Mouse (Mus musculus) hindbrain, embryonic 15.5 days (tissue): ENCODE measurements around the gene Glp1r. TPM values are rescaled to one million over a fixed set of nuclear protein-coding genes. Genes with fewer than 3 reads are reported as not detected.

Source experiments
- ATAC-seq: fragments of 200-750 bp; cut with Nextera tagmentation; 2 replicates; pipeline ENCODE4 v1.8.0; 2017; ENCODE audit warnings: low read depth, moderate number of reproducible peaks, moderate TSS enrichment; ENCODE audit not compliant: low FRiP score
- H3K27ac ChIP-seq: fragments of 300-500 bp; sonication (generic); replicated peaks from 2 replicates; pipeline ENCODE4 v1.5.1; 2015; ENCODE audit warnings: mild to moderate bottlenecking, inconsistent platforms
- H3K27me3 ChIP-seq: fragments of 300-500 bp; sonication (generic); 2 replicates; pipeline ENCODE4 v1.6.1; 2015; ENCODE audit warnings: control low read depth, inconsistent platforms
- H3K36me3 ChIP-seq: fragments of 300-500 bp; sonication (generic); 2 replicates; pipeline ENCODE4 v1.6.1; 2015; ENCODE audit warnings: control low read depth, inconsistent platforms
- H3K4me1 ChIP-seq: fragments of 300-500 bp; sonication (generic); replicated peaks from 2 replicates; pipeline ENCODE4 v1.6.1; 2015; ENCODE audit warnings: control low read depth, inconsistent platforms
- H3K4me2 ChIP-seq: fragments of 300-500 bp; sonication (generic); 2 replicates; pipeline ENCODE4 v1.6.1; 2015; ENCODE audit warnings: moderate library complexity, mild to moderate bottlenecking, inconsistent platforms
- H3K4me3 ChIP-seq: fragments of 300-500 bp; sonication (generic); 2 replicates; pipeline ENCODE4 v1.5.1; 2015; ENCODE audit warnings: mild to moderate bottlenecking, inconsistent platforms
- H3K9ac ChIP-seq: fragments of 300-500 bp; sonication (generic); 2 replicates; pipeline ENCODE4 v1.6.1; 2015; ENCODE audit warnings: inconsistent platforms
- H3K9me3 ChIP-seq: fragments of 300-500 bp; sonication (generic); 2 replicates; pipeline ENCODE4 v1.6.1; 2016; ENCODE audit warnings: control low read depth, inconsistent platforms
- WGBS: fragments of 180-500 bp; shearing (Covaris S2); methylation state at CpG from one replicate; pipeline ENCODE4 v1.1.7; 2015; 5-methylcytosine and 5-hydroxymethylcytosine counted together
- microRNA-seq: library from miRNA; unstranded; fragments of <30 nt; microRNA quantifications from one replicate; pipeline ENCODE4, GENCODE M21; 2016
- polyA plus RNA-seq: library from polyadenylated mRNA; unstranded; fragments of >200 nt; fragmentation: Nextera tagmentation; extraction: Ambion mirVana; gene quantifications from 2 replicates; pipeline ENCODE4 v1.2.1, GENCODE M21; 2015

Gene Glp1r
- polyA plus RNA-seq, 1 experiment from 2014 or later, result 0.95 TPM

GRCm38 (mm10) chr17:30971877-30972276 is 70.3 kb downstream of the Glp1r start:
- Histone ChIP-seq H3K36me3 (no peaks in the 10 kb centered on the region), H3K4me1 (no peaks in the 10 kb centered on the region), H3K27me3 (no peaks in the 10 kb centered on the region), H3K4me3 (no peak overlapping the region), H3K9me3 (no peaks in the 10 kb centered on the region), H3K9ac (no peak overlapping the region), H3K4me2 (no peak overlapping the region), H3K27ac (no peak overlapping the region)
- 91% methylated on average over 7 of the region's 7 CpGs for WGBS
- no peak for ATAC-seq

- Histone ChIP-seq H3K9ac (no peak overlapping the region), H3K4me2 (no peak overlapping the region), H3K27ac (no peak overlapping the region), H3K4me1 (no peaks in the 10 kb centered on the region), H3K27me3 (no peaks in the 10 kb centered on the region), H3K9me3 (no peaks in the 10 kb centered on the region), H3K4me3 (no peak overlapping the region), H3K36me3 (no peaks in the 10 kb centered on the region)
- 70% methylated on average over 6 of the region's 6 CpGs for WGBS
- ATAC-seq, result no peak
These were observed 71.7 kb downstream of the Glp1r start for GRCm38 (mm10) chr17:30973332-30973731.

DNA sequence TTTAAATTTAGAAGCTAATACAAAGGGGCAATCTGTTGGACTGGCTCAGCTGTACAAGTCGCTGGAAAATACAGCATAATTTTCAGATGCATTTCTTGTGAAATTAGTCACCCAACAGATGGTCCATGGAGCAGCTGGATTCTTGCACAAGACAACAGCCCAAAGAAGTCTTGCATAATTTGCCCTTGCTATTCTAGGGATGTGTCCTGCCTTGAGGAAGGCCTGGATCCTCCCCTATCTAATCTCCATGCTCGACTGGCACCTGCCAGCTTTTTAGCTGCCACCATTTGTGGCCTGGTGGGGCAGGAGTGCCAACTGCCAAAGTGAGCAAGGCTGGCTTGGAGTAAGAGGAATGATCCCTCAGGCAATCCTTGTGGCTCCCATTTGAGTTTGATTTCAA is 75.7 kb downstream of the Glp1r start:
- no peaks in the 10 kb centered on the region for H3K36me3 ChIP-seq
- no peaks in the 10 kb centered on the region for H3K9me3 ChIP-seq
- H3K4me1 ChIP-seq, result no peaks in the 10 kb centered on the region
- WGBS, result 59% methylated on average over 2 of the region's 2 CpGs
- no peak overlapping the region for H3K4me2 ChIP-seq
- H3K9ac ChIP-seq, result no peak overlapping the region
- no peak overlapping the region for H3K4me3 ChIP-seq
- ATAC-seq, result no peak
- no peaks in the 10 kb centered on the region for H3K27me3 ChIP-seq
- H3K27ac ChIP-seq, result no peak overlapping the region

DNA sequence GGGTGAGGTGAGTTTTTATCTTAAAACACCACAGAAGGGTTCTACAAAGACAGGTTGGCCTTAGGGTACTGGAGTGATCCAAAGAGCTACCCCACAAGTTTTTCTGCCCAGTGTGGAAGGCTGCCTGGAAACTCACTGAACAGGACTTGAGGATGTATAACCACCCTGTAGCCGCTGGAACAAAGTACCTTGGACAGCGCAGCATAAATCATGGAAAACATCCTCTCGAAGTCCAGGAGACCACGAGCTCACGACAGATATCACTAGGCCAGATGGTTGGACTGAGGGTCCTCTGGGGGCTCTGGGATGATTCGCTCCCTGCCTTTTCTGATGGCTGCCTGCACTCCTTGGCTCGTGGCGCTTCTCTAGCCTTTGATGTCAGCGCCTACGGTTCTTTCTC is 76.9 kb downstream of the Glp1r start:
- Histone ChIP-seq H3K9me3 (no peaks in the 10 kb centered on the region), H3K27me3 (no peaks in the 10 kb centered on the region), H3K9ac (no peak overlapping the region), H3K4me3 (no peak overlapping the region), H3K36me3 (no peaks in the 10 kb centered on the region), H3K27ac (no peak overlapping the region), H3K4me1 (no peaks in the 10 kb centered on the region), H3K4me2 (no peak overlapping the region)
- ATAC-seq, result no peak
- WGBS, result 75% methylated on average over 10 of the region's 10 CpGs

- WGBS, result 72% methylated on average over 4 of the region's 4 CpGs
- Histone ChIP-seq H3K27me3 (no peaks in the 10 kb centered on the region), H3K9ac (no peak overlapping the region), H3K4me2 (no peak overlapping the region), H3K4me3 (no peak overlapping the region), H3K36me3 (no peaks in the 10 kb centered on the region), H3K9me3 (no peaks in the 10 kb centered on the region), H3K4me1 (no peaks in the 10 kb centered on the region), H3K27ac (no peak overlapping the region)
- no peak for ATAC-seq
These were observed 81.9 kb downstream of the Glp1r start for GRCm38 (mm10) chr17:30983521-30983920.

- no peak for ATAC-seq
- H3K4me1 ChIP-seq, result no peaks in the 10 kb centered on the region
- no peaks in the 10 kb centered on the region for H3K27me3 ChIP-seq
- H3K4me3 ChIP-seq, result no peak overlapping the region
- H3K9ac ChIP-seq, result no peak overlapping the region
- no peaks in the 10 kb centered on the region for H3K9me3 ChIP-seq
- 80% methylated on average over 10 of the region's 10 CpGs for WGBS
- no peak overlapping the region for H3K27ac ChIP-seq
- no peak overlapping the region for H3K4me2 ChIP-seq
- no peaks in the 10 kb centered on the region for H3K36me3 ChIP-seq
These were observed 88.6 kb downstream of the Glp1r start for GRCm38 (mm10) chr17:30990254-30990653.

Small RNA genes lying within 50 kb of the gene (microRNA-seq; reads per million reads assigned to microRNA genes)
- gene Gm24026, result not detected

Other genes starting within 250 kb of the Glp1r start
- gene Umodl1, start 52.8 kb downstream of the Glp1r start, polyA plus RNA-seq, result not detected in 2 replicates
- gene Abcg1, start 155.9 kb downstream of the Glp1r start, polyA plus RNA-seq, result 19.9 TPM in 2 replicates
- gene Tff3, start 227.8 kb downstream of the Glp1r start, polyA plus RNA-seq, result 2.4 and 3.2 TPM in 2 replicates
- not detected in 2 replicates for gene Tff2, start 242.5 kb downstream of the Glp1r start, polyA plus RNA-seq